Mouse (Mus musculus): ENCODE data around the gene Ptpn4. TPM values are rescaled to one million over a fixed set of nuclear protein-coding genes. Genes with fewer than 3 reads are reported as not detected.

Ptpn4 gene
- polyA plus RNA-seq (2012; rRNA removed), result 13.9 and 17.2 TPM in 2 replicates

GRCm38 (mm10) chr1:119837035-119837751 is at the start of gene Ptpn4:
Ptpn4 (minus strand) TSS chr1:119837613.
- peak within 1 kb of the TSS; percentile 78 for H3K27ac ChIP-seq (ENCODE audit: control insufficient read depth, insufficient read depth, low read depth, low read length)
- no peaks in the 10 kb centered on the region for H3K27me3 ChIP-seq (ENCODE audit: control insufficient read depth, insufficient read depth, low read length)
- TF ChIP-seq POLR2A (IDR thresholded peaks at IDR 0.05; ENCODE audit: control insufficient read depth, low read depth, low read length), result peak; percentile 89
- TF ChIP-seq CTCF (IDR thresholded peaks at IDR 0.05; ENCODE audit: control insufficient read depth, insufficient read depth, insufficient replicate concordance, low read depth, low read length), result no peak
- peaks cover 2% of the 10 kb centered on the region; the same call in 1 of the 2 replicates for H3K4me1 ChIP-seq (ENCODE audit: control insufficient read depth, insufficient read depth, low read length)
- peak within 1 kb of the TSS; percentile 87 for H3K4me3 ChIP-seq (ENCODE audit: control insufficient read depth, low read depth, low read length)
- no peaks in the 10 kb centered on the region for H3K36me3 ChIP-seq (ENCODE audit: control insufficient read depth, insufficient read depth, low read length)

DNA sequence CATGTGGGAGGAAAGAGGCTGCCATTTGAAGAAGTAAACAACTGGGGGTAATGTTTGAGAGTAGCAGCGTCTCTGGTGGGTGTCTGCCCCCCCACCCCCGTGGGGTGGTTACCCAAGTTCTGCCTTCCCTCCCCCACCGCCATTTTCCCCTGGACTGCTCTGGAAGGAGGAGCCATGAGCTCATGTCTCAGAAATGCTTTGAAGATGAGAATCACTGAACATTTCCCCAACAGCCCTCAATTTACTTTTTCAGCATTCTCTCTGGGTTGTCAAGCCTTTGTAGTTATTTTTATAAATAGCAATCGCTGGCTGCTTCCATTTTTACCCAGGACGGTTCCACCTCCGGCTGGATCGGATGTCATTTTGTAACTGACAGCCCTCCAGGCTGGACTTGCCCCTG is 48.9 kb upstream of the Ptpn4 start:
- Histone ChIP-seq H3K36me3 (ENCODE audit: control insufficient read depth, insufficient read depth, low read length) (no peaks in the 10 kb centered on the region), H3K27me3 (ENCODE audit: control insufficient read depth, insufficient read depth, low read length) (no peaks in the 10 kb centered on the region), H3K27ac (ENCODE audit: control insufficient read depth, insufficient read depth, low read depth, low read length) (no peak overlapping the region), H3K4me3 (ENCODE audit: control insufficient read depth, low read depth, low read length) (no peak overlapping the region), H3K4me1 (ENCODE audit: control insufficient read depth, insufficient read depth, low read length) (no peaks in the 10 kb centered on the region)
- TF ChIP-seq CTCF (IDR thresholded peaks at IDR 0.05; ENCODE audit: control insufficient read depth, insufficient read depth, insufficient replicate concordance, low read depth, low read length) (no peak), POLR2A (IDR thresholded peaks at IDR 0.05; ENCODE audit: control insufficient read depth, low read depth, low read length) (no peak)

- H3K4me1 ChIP-seq (ENCODE audit: control insufficient read depth, insufficient read depth, low read length), result no peaks in the 10 kb centered on the region
- H3K27ac ChIP-seq (ENCODE audit: control insufficient read depth, insufficient read depth, low read depth, low read length), result no peak overlapping the region
- H3K36me3 ChIP-seq (ENCODE audit: control insufficient read depth, insufficient read depth, low read length), result no peaks in the 10 kb centered on the region
- TF ChIP-seq CTCF (IDR thresholded peaks at IDR 0.05; ENCODE audit: control insufficient read depth, insufficient read depth, insufficient replicate concordance, low read depth, low read length) (no peak), POLR2A (IDR thresholded peaks at IDR 0.05; ENCODE audit: control insufficient read depth, low read depth, low read length) (no peak)
- H3K4me3 ChIP-seq (ENCODE audit: control insufficient read depth, low read depth, low read length), result no peak overlapping the region
- H3K27me3 ChIP-seq (ENCODE audit: control insufficient read depth, insufficient read depth, low read length), result no peaks in the 10 kb centered on the region
These were observed 46.9 kb upstream of the Ptpn4 start for GRCm38 (mm10) chr1:119884272-119884671.

- Histone ChIP-seq H3K27ac (ENCODE audit: control insufficient read depth, insufficient read depth, low read depth, low read length) (no peak overlapping the region), H3K4me1 (ENCODE audit: control insufficient read depth, insufficient read depth, low read length) (no peaks in the 10 kb centered on the region)
- TF ChIP-seq POLR2A (IDR thresholded peaks at IDR 0.05; ENCODE audit: control insufficient read depth, low read depth, low read length), result no peak
- TF ChIP-seq CTCF (IDR thresholded peaks at IDR 0.05; ENCODE audit: control insufficient read depth, insufficient read depth, insufficient replicate concordance, low read depth, low read length), result no peak
These were observed 41.5 kb upstream of the Ptpn4 start for GRCm38 (mm10) chr1:119878909-119879308.

GRCm38 (mm10) chr1:119877469-119877868 is 40.1 kb upstream of the Ptpn4 start:
- no peak for TF ChIP-seq CTCF (IDR thresholded peaks at IDR 0.05; ENCODE audit: control insufficient read depth, insufficient read depth, insufficient replicate concordance, low read depth, low read length)
- TF ChIP-seq POLR2A (IDR thresholded peaks at IDR 0.05; ENCODE audit: control insufficient read depth, low read depth, low read length), result no peak
- Histone ChIP-seq H3K4me1 (ENCODE audit: control insufficient read depth, insufficient read depth, low read length) (no peaks in the 10 kb centered on the region), H3K27ac (ENCODE audit: control insufficient read depth, insufficient read depth, low read depth, low read length) (no peak overlapping the region), H3K4me3 (ENCODE audit: control insufficient read depth, low read depth, low read length) (no peak overlapping the region), H3K36me3 (ENCODE audit: control insufficient read depth, insufficient read depth, low read length) (no peaks in the 10 kb centered on the region), H3K27me3 (ENCODE audit: control insufficient read depth, insufficient read depth, low read length) (no peaks in the 10 kb centered on the region)

More at GRCm38 (mm10) chr1:119878909-119879308, 41.5 kb upstream of the Ptpn4 start:
- Histone ChIP-seq H3K27me3 (ENCODE audit: control insufficient read depth, insufficient read depth, low read length) (no peaks in the 10 kb centered on the region), H3K4me3 (ENCODE audit: control insufficient read depth, low read depth, low read length) (no peak overlapping the region), H3K36me3 (ENCODE audit: control insufficient read depth, insufficient read depth, low read length) (no peaks in the 10 kb centered on the region)

GRCm38 (mm10) chr1:119868395-119869161 is 31.2 kb upstream of the Ptpn4 start:
- no peak for TF ChIP-seq POLR2A (IDR thresholded peaks at IDR 0.05; ENCODE audit: control insufficient read depth, low read depth, low read length)
- no peak for TF ChIP-seq CTCF (IDR thresholded peaks at IDR 0.05; ENCODE audit: control insufficient read depth, insufficient read depth, insufficient replicate concordance, low read depth, low read length)
- Histone ChIP-seq H3K36me3 (ENCODE audit: control insufficient read depth, insufficient read depth, low read length) (no peaks in the 10 kb centered on the region), H3K27me3 (ENCODE audit: control insufficient read depth, insufficient read depth, low read length) (no peaks in the 10 kb centered on the region), H3K4me1 (ENCODE audit: control insufficient read depth, insufficient read depth, low read length) (no peaks in the 10 kb centered on the region), H3K27ac (ENCODE audit: control insufficient read depth, insufficient read depth, low read depth, low read length) (no peak overlapping the region), H3K4me3 (ENCODE audit: control insufficient read depth, low read depth, low read length) (no peak overlapping the region)

DNA sequence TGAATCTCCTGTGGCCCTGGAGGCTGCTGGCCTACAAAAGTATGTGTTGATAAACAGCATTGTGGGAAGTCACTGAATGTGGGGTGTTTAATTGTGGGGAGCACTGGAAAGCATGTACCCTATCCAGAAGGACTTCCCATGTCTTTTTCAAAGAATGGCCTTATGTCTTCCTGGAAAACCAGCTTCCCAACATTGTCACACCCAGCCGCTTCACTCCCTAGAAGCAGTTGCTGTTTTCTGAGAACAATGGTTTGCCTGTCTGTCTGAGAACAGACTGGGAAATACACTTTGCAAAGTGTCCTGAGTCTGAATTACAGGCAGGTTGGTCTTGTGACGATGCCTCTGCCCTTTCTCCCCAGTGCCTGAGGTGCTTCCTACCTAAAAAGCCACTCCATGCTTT is 29.9 kb upstream of the Ptpn4 start:
- Histone ChIP-seq H3K36me3 (ENCODE audit: control insufficient read depth, insufficient read depth, low read length) (no peaks in the 10 kb centered on the region), H3K27me3 (ENCODE audit: control insufficient read depth, insufficient read depth, low read length) (no peaks in the 10 kb centered on the region), H3K4me1 (ENCODE audit: control insufficient read depth, insufficient read depth, low read length) (no peaks in the 10 kb centered on the region), H3K27ac (ENCODE audit: control insufficient read depth, insufficient read depth, low read depth, low read length) (no peak overlapping the region), H3K4me3 (ENCODE audit: control insufficient read depth, low read depth, low read length) (no peak overlapping the region)
- TF ChIP-seq POLR2A (IDR thresholded peaks at IDR 0.05; ENCODE audit: control insufficient read depth, low read depth, low read length) (no peak), CTCF (IDR thresholded peaks at IDR 0.05; ENCODE audit: control insufficient read depth, insufficient read depth, insufficient replicate concordance, low read depth, low read length) (no peak)
